Mouse (Mus musculus) midbrain, postnatal 0 days (tissue): ENCODE measurements around the gene Ccdc126. TPM values are rescaled to one million over a fixed set of nuclear protein-coding genes. Genes with fewer than 3 reads are reported as not detected.

Experiments used
- ATAC-seq: fragments of 200-750 bp; cut with Nextera tagmentation; 2 replicates; pipeline ENCODE4 v1.8.0; 2017; ENCODE audit warnings: moderate number of reproducible peaks, mild to moderate bottlenecking, moderate TSS enrichment, moderate library complexity; ENCODE audit not compliant: low FRiP score
- DNase-seq: peaks from one replicate; pipeline ENCODE4 v3.0.0-alpha.2; 2015; ENCODE audit warnings: low spot score
- H3K27ac ChIP-seq: fragments of 300-500 bp; sonication (generic); 2 replicates; pipeline ENCODE4 v1.5.1; 2014; ENCODE audit warnings: low read depth, mild to moderate bottlenecking, low read length, mixed read lengths
- H3K27me3 ChIP-seq: fragments of 300-500 bp; sonication (generic); 2 replicates; pipeline ENCODE4 v1.6.1; 2014; ENCODE audit warnings: low read length, control low read depth, mixed read lengths; ENCODE audit not compliant: insufficient read depth
- H3K36me3 ChIP-seq: fragments of 300-500 bp; sonication (generic); 2 replicates; pipeline ENCODE4 v1.6.1; 2014; ENCODE audit warnings: low read length, control low read depth, mixed read lengths; ENCODE audit not compliant: insufficient read depth
- H3K4me1 ChIP-seq: fragments of 300-500 bp; sonication (generic); 2 replicates; pipeline ENCODE4 v1.6.1; 2014; ENCODE audit warnings: mild to moderate bottlenecking, control low read depth, antibody characterized with exemption, low read length, mixed read lengths; ENCODE audit not compliant: insufficient read depth
- H3K4me2 ChIP-seq: fragments of 300-500 bp; sonication (generic); 2 replicates; pipeline ENCODE4 v1.6.1; 2014; ENCODE audit warnings: low read depth, mild to moderate bottlenecking, low read length, mixed read lengths; ENCODE audit not compliant: poor library complexity, severe bottlenecking
- H3K4me3 ChIP-seq: fragments of 300-500 bp; sonication (generic); 2 replicates; pipeline ENCODE4 v1.5.1; 2014; ENCODE audit warnings: low read depth, mild to moderate bottlenecking, low read length, moderate library complexity
- H3K9ac ChIP-seq: fragments of 300-500 bp; sonication (generic); replicated peaks from 2 replicates; pipeline ENCODE4 v1.6.1; 2014; ENCODE audit warnings: mild to moderate bottlenecking, low read length, moderate library complexity, mixed read lengths; ENCODE audit not compliant: poor library complexity, severe bottlenecking
- H3K9me3 ChIP-seq: fragments of 300-500 bp; sonication (generic); 2 replicates; pipeline ENCODE4 v1.6.1; 2016; ENCODE audit warnings: low read length, control low read depth
- CTCF ChIP-seq: IDR thresholded peaks from 2 replicates; pipeline ENCODE4 v1.5.1; 2016; ENCODE audit warnings: antibody characterized with exemption, mild to moderate bottlenecking
- WGBS: fragments of 180-500 bp; shearing (Covaris S2); extraction: QIAGEN DNeasy Blood & Tissue Kit; methylation state at CpG from one replicate; pipeline ENCODE4 v1.1.7; 2014; 5-methylcytosine and 5-hydroxymethylcytosine counted together
- polyA plus RNA-seq: library from polyadenylated mRNA; unstranded; fragments of >200 nt; fragmentation: Nextera tagmentation; extraction: Ambion mirVana; gene quantifications from 2 replicates; pipeline ENCODE4 v1.2.1, GENCODE M21; 2015
- total RNA-seq: library from RNA; depleted of rRNA; stranded (reverse); fragments of >200 nt; gene quantifications from 2 replicates; pipeline ENCODE4 v1.2.3, GENCODE M21; 2014; rRNA removed

Gene Ccdc126
- total and polyA plus RNA-seq, 2 experiments from 2014 or later, result 6.8 to 9.1 TPM

DNA sequence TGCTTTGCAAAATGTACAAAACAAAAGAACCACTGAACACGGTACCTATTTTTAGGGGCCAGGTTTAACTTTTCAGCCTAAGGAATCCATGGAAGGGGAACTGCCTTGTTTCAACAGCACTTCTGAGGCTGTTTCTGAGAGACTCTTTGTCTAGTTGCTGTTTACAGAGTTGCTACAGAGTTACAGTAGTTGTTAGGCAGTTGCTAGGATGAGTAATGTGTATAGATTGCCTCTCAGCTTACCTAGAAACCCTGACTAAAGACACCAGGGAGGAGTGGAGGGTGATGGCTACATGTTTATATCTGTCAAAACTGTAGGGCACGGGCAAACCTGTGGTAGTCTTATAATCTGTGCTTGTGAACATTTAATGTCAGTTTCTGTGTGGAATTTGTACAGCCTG is 54.9 kb downstream of the Ccdc126 start:
- Histone ChIP-seq H3K27ac (no peak overlapping the region), H3K4me1 (no peaks in the 10 kb centered on the region), H3K4me3 (no peak overlapping the region), H3K36me3 (no peaks in the 10 kb centered on the region), H3K27me3 (no peaks in the 10 kb centered on the region), H3K9me3 (no peaks in the 10 kb centered on the region), H3K4me2 (no peak overlapping the region), H3K9ac (no peak overlapping the region)
- no peak for TF ChIP-seq CTCF
- ATAC-seq, result no peak
- WGBS, result 74% methylated on average over 2 of the region's 2 CpGs
- no peak for DNase-seq

DNA sequence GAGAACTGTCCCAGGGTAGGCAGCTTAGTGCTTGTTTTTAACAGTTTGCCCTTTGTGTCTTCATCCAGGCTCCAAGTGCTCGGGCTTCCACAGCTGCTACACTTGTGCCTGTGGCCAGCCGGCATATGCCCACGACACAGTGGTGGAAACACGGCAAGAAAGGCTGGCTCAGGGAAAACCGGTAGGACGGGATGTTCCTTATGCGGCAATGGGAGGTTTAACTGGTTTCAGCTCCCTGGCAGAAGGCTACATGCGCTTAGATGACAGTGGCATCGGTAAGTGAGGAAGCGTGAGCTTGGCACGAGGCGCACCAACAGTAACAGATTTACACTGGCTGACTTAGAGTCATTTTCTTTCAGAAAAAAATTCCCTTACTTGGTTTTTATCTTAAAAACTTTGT is 59.3 kb downstream of the Ccdc126 start:
- WGBS, result 65% methylated on average over 12 of the region's 12 CpGs
- DNase-seq (no peak), ATAC-seq (no peak)
- H3K27me3 ChIP-seq, result no peaks in the 10 kb centered on the region
- no peak overlapping the region for H3K4me2 ChIP-seq
- no peaks in the 10 kb centered on the region for H3K36me3 ChIP-seq
- H3K27ac ChIP-seq, result no peak overlapping the region
- H3K9ac ChIP-seq, result no peak overlapping the region
- no peaks in the 10 kb centered on the region for H3K4me1 ChIP-seq
- TF ChIP-seq CTCF, result no peak
- H3K9me3 ChIP-seq, result no peaks in the 10 kb centered on the region
- no peak overlapping the region for H3K4me3 ChIP-seq

Other genes with a start within 250 kb of the Ccdc126 start
- 32.0 and 47.7 TPM in 2 replicates for gene Malsu1, start 245.5 kb upstream of the Ccdc126 start, total RNA-seq
- 90.6 and 92.3 TPM in 2 replicates for gene Malsu1, start 245.5 kb upstream of the Ccdc126 start, polyA plus RNA-seq
- 5.4 and 7.4 TPM in 2 replicates for gene Igf2bp3, start 104.3 kb upstream of the Ccdc126 start, total RNA-seq
- 8.8 and 10.6 TPM in 2 replicates for gene Igf2bp3, start 104.3 kb upstream of the Ccdc126 start, polyA plus RNA-seq
- 66.9 and 70.7 TPM in 2 replicates for gene Tra2a, start 55.2 kb upstream of the Ccdc126 start, total RNA-seq
- 35.3 and 41.8 TPM in 2 replicates for gene Tra2a, start 55.2 kb upstream of the Ccdc126 start, polyA plus RNA-seq
- 3.0 and 3.5 TPM in 2 replicates for gene Fam221a, start 48.5 kb downstream of the Ccdc126 start, total RNA-seq
- gene Fam221a, start 48.5 kb downstream of the Ccdc126 start, polyA plus RNA-seq, result 3.5 and 5.4 TPM in 2 replicates
- not detected in 2 replicates for gene Stk31, start 76.3 kb downstream of the Ccdc126 start, total RNA-seq
- gene Stk31, start 76.3 kb downstream of the Ccdc126 start, polyA plus RNA-seq, result not detected in 2 replicates